Mouse (Mus musculus): ENCODE measurements at regions not wholly inside any gene's neighbourhood (a gene's known extent, or its start where the extent isn't known, plus 50 kb on each side); places are given as distances from the start of the nearest gene placed in this dataset.

DNA sequence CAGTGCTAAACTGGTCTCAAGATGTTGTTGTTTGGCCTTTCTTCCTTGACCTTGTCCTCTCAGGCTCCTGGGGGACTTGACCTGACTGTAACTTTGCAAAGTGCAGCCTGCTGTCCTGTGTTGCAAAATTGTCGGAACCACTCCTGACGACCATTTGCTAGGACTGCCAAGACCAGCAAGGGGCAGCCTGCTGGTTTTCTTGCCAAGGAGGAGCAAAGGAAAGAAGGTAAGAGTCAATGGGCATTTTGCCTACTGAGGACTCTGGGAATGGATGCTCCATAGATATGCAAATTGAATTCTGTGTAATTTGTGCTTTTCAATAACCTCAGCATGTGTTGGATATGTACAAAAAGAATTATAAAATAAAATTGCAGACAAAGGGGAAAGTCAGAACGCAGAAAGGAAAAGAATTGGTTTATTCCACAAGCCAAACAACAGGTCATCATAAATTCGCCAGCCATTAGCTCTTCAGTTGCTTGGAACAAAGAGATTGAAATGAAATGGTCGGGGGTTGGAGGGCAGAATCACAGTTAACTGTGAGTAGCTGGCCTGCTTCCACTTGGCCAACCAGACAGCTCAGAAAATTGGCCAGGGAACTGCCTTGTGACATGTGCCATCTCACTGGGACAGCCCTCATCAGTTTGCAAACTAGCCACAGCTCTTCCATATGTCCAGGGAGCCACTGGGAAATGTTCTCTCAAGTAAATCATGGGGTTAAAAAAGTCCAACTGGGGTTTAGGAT lies 256.5 kb upstream of the Gm10192 start:
- Histone ChIP-seq H3K36me3 (ENCODE audit: control insufficient read depth, insufficient read depth, low read length) (no peaks in the 10 kb centered on the region), H3K27me3 (ENCODE audit: control insufficient read depth, insufficient read depth, low read length) (no peaks in the 10 kb centered on the region), H3K4me1 (ENCODE audit: control insufficient read depth, insufficient read depth, low read length) (no peaks in the 10 kb centered on the region), H3K79me2 (replicated peaks; ENCODE audit: control insufficient read depth, insufficient read depth, low read length) (no peaks in the 10 kb centered on the region), H3K27ac (no peak overlapping the region), H3K9ac (ENCODE audit: low read depth, low read length) (no peak overlapping the region), H3K4me3 (no peak overlapping the region)
- WGBS = 69% methylated on average over 5 of the region's 5 CpGs
- TF ChIP-seq POLR2A (IDR thresholded peaks at IDR 0.05; ENCODE audit: insufficient read depth, low read depth, low read length) (no peak), EP300 (IDR thresholded peaks at IDR 0.05; ENCODE audit: insufficient read depth, low read depth, low read length) (no peak), CTCF (IDR thresholded peaks at IDR 0.05) (no peak)
- peak; percentile 20 to 24 for DNase-seq
- intact Hi-C loops (cut with DNase I) = no loop called here

DNA sequence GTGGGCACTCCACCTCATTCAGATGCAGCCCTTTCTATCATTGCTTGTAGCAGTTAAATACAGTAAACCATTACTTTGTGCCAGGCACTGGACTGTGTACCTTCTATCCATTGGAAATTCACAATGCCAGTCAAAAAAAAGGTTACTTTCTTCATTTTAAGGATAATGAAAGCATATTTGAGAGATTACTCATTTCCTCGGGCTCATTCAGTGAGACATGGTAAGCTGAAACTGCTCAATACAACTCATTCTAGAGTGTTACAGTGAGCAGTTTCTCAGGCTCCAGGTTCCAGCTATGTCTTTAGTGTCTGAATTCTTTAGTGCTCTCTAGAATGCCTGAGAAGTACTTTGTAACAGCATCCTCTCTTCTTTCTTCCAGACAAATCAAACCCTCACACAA lies 249.7 kb upstream of the Gm10192 start:
- no peak for DNase-seq
- Histone ChIP-seq H3K4me3 (no peak overlapping the region), H3K79me2 (replicated peaks; ENCODE audit: control insufficient read depth, insufficient read depth, low read length) (no peaks in the 10 kb centered on the region), H3K4me1 (ENCODE audit: control insufficient read depth, insufficient read depth, low read length) (no peaks in the 10 kb centered on the region; the same call in 1 of the 2 replicates), H3K27me3 (ENCODE audit: control insufficient read depth, insufficient read depth, low read length) (no peaks in the 10 kb centered on the region), H3K9ac (ENCODE audit: low read depth, low read length) (no peak overlapping the region), H3K27ac (no peak overlapping the region), H3K36me3 (ENCODE audit: control insufficient read depth, insufficient read depth, low read length) (no peaks in the 10 kb centered on the region)
- 63% methylated on average over 1 of the region's 1 CpGs for WGBS
- intact Hi-C loops (cut with DNase I) = no loop called here
- TF ChIP-seq EP300 (IDR thresholded peaks at IDR 0.05; ENCODE audit: insufficient read depth, low read depth, low read length) (no peak), CTCF (IDR thresholded peaks at IDR 0.05) (no peak), POLR2A (IDR thresholded peaks at IDR 0.05; ENCODE audit: insufficient read depth, low read depth, low read length) (no peak)

GRCm38 (mm10) chr4:97432094-97432493 lies 249.1 kb upstream of the Gm10192 start:
- intact Hi-C loops (cut with DNase I) = no loop called here
- Histone ChIP-seq H3K9ac (ENCODE audit: low read depth, low read length) (no peak overlapping the region), H3K79me2 (replicated peaks; ENCODE audit: control insufficient read depth, insufficient read depth, low read length) (no peaks in the 10 kb centered on the region), H3K36me3 (ENCODE audit: control insufficient read depth, insufficient read depth, low read length) (no peaks in the 10 kb centered on the region), H3K27ac (no peak overlapping the region), H3K4me1 (ENCODE audit: control insufficient read depth, insufficient read depth, low read length) (no peaks in the 10 kb centered on the region; the same call in 1 of the 2 replicates), H3K4me3 (no peak overlapping the region), H3K27me3 (ENCODE audit: control insufficient read depth, insufficient read depth, low read length) (no peaks in the 10 kb centered on the region)
- TF ChIP-seq POLR2A (IDR thresholded peaks at IDR 0.05; ENCODE audit: insufficient read depth, low read depth, low read length) = no peak
- TF ChIP-seq CTCF (IDR thresholded peaks at IDR 0.05) = no peak
- no peak for TF ChIP-seq EP300 (IDR thresholded peaks at IDR 0.05; ENCODE audit: insufficient read depth, low read depth, low read length)
- 55% methylated on average over 1 of the region's 1 CpGs for WGBS
- no peak for DNase-seq

DNA sequence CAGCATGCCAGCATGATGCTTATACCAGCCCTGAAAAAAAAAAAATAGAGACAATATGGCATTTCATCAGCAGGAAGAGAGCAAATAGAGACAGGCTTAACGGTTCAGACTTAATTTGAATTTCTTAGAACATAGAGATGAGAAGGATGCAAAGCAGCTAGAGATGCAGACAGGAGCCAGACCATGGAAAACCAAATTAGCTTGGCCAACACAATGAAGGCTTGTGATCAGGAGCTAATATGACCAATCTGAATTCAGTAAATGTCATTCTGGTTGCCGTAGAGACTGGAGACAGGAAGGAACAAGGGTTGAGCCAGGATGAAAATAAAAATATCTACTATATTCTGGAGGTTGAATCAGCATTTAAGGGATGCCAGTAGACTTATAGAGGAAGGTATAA lies 248.3 kb upstream of the Gm10192 start:
- H3K4me1 ChIP-seq (ENCODE audit: control insufficient read depth, insufficient read depth, low read length) = no peaks in the 10 kb centered on the region; the same call in 1 of the 2 replicates
- no peak for DNase-seq
- 69% methylated on average over 2 of the region's 2 CpGs for WGBS
- H3K27me3 ChIP-seq (ENCODE audit: control insufficient read depth, insufficient read depth, low read length) = no peaks in the 10 kb centered on the region
- no peak overlapping the region for H3K9ac ChIP-seq (ENCODE audit: low read depth, low read length)
- H3K79me2 ChIP-seq (replicated peaks; ENCODE audit: control insufficient read depth, insufficient read depth, low read length) = no peaks in the 10 kb centered on the region
- intact Hi-C loops (cut with DNase I) = no loop called here
- H3K4me3 ChIP-seq = no peak overlapping the region
- TF ChIP-seq CTCF (IDR thresholded peaks at IDR 0.05) = no peak
- no peak for TF ChIP-seq EP300 (IDR thresholded peaks at IDR 0.05; ENCODE audit: insufficient read depth, low read depth, low read length)
- no peak for TF ChIP-seq POLR2A (IDR thresholded peaks at IDR 0.05; ENCODE audit: insufficient read depth, low read depth, low read length)
- no peaks in the 10 kb centered on the region for H3K36me3 ChIP-seq (ENCODE audit: control insufficient read depth, insufficient read depth, low read length)
- H3K27ac ChIP-seq = no peak overlapping the region

- H3K4me1 ChIP-seq (ENCODE audit: control insufficient read depth, insufficient read depth, low read length) = peaks cover 1% of the 10 kb centered on the region; the same call in 1 of the 2 replicates
- no peaks in the 10 kb centered on the region for H3K36me3 ChIP-seq (ENCODE audit: control insufficient read depth, insufficient read depth, low read length)
- H3K79me2 ChIP-seq (replicated peaks; ENCODE audit: control insufficient read depth, insufficient read depth, low read length) = no peaks in the 10 kb centered on the region
- no peak overlapping the region for H3K9ac ChIP-seq (ENCODE audit: low read depth, low read length)
- WGBS = 68% methylated on average over 1 of the region's 1 CpGs
- no peak for DNase-seq
- H3K4me3 ChIP-seq = no peak overlapping the region
- no peaks in the 10 kb centered on the region for H3K27me3 ChIP-seq (ENCODE audit: control insufficient read depth, insufficient read depth, low read length)
- intact Hi-C loops (cut with DNase I) = no loop called here
- no peak overlapping the region for H3K27ac ChIP-seq
- TF ChIP-seq CTCF (IDR thresholded peaks at IDR 0.05) (no peak), POLR2A (IDR thresholded peaks at IDR 0.05; ENCODE audit: insufficient read depth, low read depth, low read length) (no peak), EP300 (IDR thresholded peaks at IDR 0.05; ENCODE audit: insufficient read depth, low read depth, low read length) (no peak)
Observed at GRCm38 (mm10) chr4:97419845-97420244, 236.9 kb upstream of the Gm10192 start.

GRCm38 (mm10) chr4:97418616-97419015 lies 235.7 kb upstream of the Gm10192 start:
- TF ChIP-seq EP300 (IDR thresholded peaks at IDR 0.05; ENCODE audit: insufficient read depth, low read depth, low read length) (0 out of 2 replicates have a peak, but pooled peaks have one; percentile 19), CTCF (IDR thresholded peaks at IDR 0.05) (no peak), POLR2A (IDR thresholded peaks at IDR 0.05; ENCODE audit: insufficient read depth, low read depth, low read length) (no peak)
- H3K4me3 ChIP-seq = no peak overlapping the region
- peak; percentile 55 to 70 for DNase-seq
- WGBS = 28% methylated on average over 5 of the region's 5 CpGs
- no peaks in the 10 kb centered on the region for H3K79me2 ChIP-seq (replicated peaks; ENCODE audit: control insufficient read depth, insufficient read depth, low read length)
- H3K36me3 ChIP-seq (ENCODE audit: control insufficient read depth, insufficient read depth, low read length) = no peaks in the 10 kb centered on the region
- no peak overlapping the region for H3K9ac ChIP-seq (ENCODE audit: low read depth, low read length)
- no peaks in the 10 kb centered on the region for H3K27me3 ChIP-seq (ENCODE audit: control insufficient read depth, insufficient read depth, low read length)
- H3K27ac ChIP-seq = no peak overlapping the region
- intact Hi-C loops (cut with DNase I) = no loop called here
- peaks cover 1% of the 10 kb centered on the region; the same call in 1 of the 2 replicates for H3K4me1 ChIP-seq (ENCODE audit: control insufficient read depth, insufficient read depth, low read length)

All from heart, adult 2 months (tissue).